Mouse (Mus musculus) brown adipose tissue, adult 24 weeks (tissue): ENCODE data around the gene Abhd2. TPM values are rescaled to one million over a fixed set of nuclear protein-coding genes. Genes with fewer than 3 reads are reported as not detected.

ENCODE experiments used
- H3K27ac ChIP-seq: fragments of 200-500 bp; replicated peaks from 2 replicates; pipeline ENCODE4 v1.5.1; 2012; ENCODE audit warnings: low read depth, mild to moderate bottlenecking, low read length
- H3K4me1 ChIP-seq: fragments of 200-500 bp; 2 replicates; pipeline ENCODE4 v1.6.1; 2012; ENCODE audit warnings: low read length, mixed read lengths; ENCODE audit not compliant: control insufficient read depth, insufficient read depth, insufficient read length
- H3K4me3 ChIP-seq: fragments of 200-500 bp; 2 replicates; pipeline ENCODE4 v1.5.1; 2012; ENCODE audit warnings: low read depth, mild to moderate bottlenecking, low read length, moderate library complexity; ENCODE audit not compliant: insufficient read depth
- polyA plus RNA-seq: library from polyadenylated mRNA; stranded (reverse); fragments of >200 nt; gene quantifications from 2 replicates; pipeline ENCODE4 v1.2.4, GENCODE M21; 2012; ENCODE audit not compliant: missing spikeins, insufficient read depth, insufficient read length

Abhd2 gene
- polyA plus RNA-seq, 1 experiment = 6.3 TPM

DNA sequence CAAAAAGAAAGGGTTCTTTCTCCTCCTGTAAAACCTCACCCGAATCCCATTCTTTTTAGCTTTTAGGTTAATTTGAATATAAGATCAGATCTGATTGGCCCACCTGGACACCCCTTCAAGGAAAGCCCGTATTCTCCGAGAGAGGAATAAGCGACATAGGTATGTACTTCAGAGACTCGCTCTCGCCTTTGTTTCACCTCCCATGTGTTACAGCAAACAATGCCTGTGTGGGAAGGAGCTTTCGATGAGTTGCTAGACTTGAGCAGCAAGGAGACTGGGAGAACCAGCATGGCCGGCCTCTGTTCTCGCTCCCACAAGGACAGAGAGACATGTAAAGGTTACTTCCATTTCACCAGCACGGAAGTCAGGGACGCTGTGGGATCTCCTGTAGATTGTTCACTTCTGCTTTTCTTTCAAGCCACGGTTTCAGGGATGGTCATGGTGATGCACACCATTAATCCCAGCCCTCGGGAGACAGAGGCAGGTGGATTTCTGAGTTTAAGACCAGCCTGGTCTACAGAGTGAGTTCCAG lies 21.5 kb downstream of the Abhd2 start:
- Histone ChIP-seq H3K4me3 (no peak overlapping the region), H3K4me1 (no peaks in the 10 kb centered on the region), H3K27ac (no peak overlapping the region)

DNA sequence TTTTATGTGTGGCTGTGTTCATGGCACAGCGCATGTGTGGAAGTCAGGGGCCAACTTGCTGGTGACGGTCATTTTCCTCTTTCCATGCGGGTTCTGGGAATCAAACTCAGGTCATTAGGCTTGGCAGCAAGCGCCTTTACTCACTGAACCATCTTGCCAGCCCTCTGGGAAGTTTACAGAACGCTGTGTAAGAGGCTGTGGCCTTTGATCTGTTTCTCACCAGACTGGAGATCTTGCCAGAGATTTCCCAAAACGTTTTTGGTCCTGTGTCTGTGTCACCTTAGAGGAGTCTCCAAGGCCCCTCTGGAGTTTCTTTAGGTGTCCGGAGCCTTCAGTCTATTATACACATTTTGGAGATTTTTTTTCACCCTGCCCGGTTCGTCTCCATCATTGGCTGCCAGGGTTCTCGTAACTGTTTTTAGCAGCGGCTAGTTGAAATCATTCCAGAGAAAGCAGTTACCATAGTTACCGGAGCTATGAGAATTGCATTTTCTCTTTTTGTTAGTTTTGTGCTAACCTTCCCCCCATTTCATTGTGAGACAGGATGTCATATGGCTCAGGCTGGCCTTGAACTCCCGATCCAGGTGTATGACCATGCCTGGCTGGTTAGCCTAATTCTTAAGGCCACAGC lies 22.3 kb downstream of the Abhd2 start:
- Histone ChIP-seq H3K4me1 (peaks cover 4% of the 10 kb centered on the region), H3K27ac (no peak overlapping the region), H3K4me3 (no peak overlapping the region)

DNA sequence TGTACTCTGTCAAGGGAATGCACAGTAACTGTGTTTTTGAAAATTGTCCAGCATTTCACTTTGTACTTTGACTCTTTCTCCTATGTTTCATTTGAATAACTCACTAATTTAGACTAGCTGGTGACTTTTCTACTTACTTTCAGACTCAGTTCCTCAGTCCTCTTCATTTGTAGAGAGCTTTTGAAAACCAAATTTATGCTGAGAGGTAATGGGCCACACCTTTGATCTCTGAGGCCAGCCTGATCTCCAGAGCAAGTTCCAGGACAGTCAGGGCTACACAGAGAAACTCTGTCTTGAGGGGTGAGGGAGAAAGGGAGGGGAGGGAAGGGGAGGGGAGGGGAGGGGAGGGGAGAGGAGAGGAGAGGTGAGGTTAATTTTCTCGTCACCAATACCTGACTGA lies 25.7 kb downstream of the Abhd2 start:
- H3K4me1 ChIP-seq = peaks cover 5% of the 10 kb centered on the region
- H3K27ac ChIP-seq = no peak overlapping the region
- H3K4me3 ChIP-seq = no peak overlapping the region

DNA sequence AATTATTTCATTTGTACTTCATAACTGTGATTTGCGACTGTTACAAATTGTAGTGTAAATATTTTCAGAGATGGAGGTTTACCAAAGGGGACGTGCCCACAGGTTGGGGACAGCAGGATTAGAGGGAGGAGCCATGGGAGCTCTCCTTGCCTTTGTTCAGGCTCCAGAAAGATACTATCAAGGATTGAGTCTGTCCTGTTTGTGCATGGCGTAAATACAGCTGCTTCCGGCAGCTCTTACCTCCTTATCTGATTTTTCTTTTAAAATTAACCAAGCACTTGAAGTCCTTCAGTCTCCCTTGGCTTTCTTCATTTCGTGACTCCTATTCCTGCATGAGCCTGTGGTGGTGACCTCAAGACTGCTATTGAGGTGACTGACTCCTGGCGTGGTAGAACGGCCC lies 26.5 kb downstream of the Abhd2 start:
- Histone ChIP-seq H3K27ac (no peak overlapping the region), H3K4me1 (peaks cover 5% of the 10 kb centered on the region), H3K4me3 (no peak overlapping the region)

DNA sequence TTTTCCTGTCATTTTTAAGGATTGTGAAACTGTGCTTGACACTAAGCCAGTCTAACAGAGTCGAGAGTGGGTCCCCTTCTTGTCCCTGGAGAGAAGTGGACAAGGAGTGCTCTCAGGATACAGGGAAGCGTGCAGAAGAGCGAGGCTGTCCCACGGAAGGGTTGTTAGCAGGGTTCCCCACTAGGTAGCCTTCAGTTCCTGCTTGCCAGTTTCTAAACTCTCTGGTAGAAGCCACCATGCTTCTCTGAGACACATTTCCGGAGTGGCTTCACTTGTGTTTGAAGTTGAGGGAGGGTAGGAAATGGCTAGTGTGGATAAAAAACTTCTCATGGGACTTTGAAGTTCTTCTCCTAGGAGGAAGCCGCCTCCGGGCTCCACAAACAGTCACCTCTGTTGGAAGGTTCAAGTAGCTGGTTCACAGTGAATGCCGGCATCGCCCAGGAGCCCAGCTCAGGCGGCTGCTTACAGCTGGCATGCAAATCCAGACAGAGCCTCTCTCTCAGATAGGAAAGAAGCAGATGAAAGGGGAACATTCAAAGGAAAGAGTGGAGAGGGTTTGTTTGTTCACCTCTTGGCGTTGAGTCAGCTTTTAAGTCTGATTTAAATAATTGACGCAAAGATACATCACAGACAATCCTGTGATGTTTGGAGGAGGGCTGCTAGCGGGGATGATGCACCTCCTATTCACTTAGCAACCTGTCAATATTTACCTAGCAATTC lies 27.6 kb downstream of the Abhd2 start:
- Histone ChIP-seq H3K27ac (no peak overlapping the region), H3K4me1 (peaks cover 5% of the 10 kb centered on the region), H3K4me3 (no peak overlapping the region)

DNA sequence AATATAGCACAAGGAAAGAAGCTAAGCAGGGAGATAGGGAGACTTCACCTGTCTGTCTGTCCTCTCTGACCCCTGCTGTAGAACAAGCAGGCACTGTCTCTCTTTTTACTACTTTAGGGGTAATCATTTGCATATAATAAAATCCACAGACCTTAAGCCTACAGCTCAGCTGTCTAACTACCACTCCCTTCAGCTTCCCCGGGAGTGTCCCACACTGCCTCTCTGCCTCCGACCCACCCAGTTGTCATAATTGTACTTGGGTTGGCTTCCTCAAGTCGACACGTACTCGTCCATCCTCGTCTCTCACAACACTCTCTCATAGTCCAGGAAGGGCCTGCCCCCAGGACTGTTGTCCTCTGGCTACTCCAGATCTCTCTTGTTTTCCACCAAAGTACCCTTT lies 29.1 kb downstream of the Abhd2 start:
- Histone ChIP-seq H3K27ac (no peak overlapping the region), H3K4me3 (no peak overlapping the region), H3K4me1 (peaks cover 5% of the 10 kb centered on the region)

DNA sequence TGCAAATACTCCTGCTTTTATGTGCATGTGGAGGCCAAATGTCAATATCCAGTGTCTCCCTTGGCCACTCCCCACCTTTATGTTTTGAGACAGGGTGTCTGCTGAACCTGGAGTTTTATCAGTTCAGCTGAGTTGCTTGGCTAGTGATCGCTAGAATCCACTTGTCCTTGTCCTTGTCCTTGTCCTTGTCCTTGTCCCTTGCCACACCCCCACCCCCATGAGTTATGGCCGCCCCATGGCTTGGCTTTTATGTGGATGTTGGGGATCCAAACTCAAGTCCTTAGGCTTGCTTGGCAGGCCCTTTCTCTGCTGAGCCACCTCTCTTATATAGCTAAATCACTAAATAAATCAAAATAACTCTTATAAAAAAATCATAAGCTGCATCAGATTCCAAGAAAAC lies 29.6 kb downstream of the Abhd2 start:
- H3K27ac ChIP-seq = no peak overlapping the region
- H3K4me3 ChIP-seq = no peak overlapping the region
- H3K4me1 ChIP-seq = peaks cover 5% of the 10 kb centered on the region

DNA sequence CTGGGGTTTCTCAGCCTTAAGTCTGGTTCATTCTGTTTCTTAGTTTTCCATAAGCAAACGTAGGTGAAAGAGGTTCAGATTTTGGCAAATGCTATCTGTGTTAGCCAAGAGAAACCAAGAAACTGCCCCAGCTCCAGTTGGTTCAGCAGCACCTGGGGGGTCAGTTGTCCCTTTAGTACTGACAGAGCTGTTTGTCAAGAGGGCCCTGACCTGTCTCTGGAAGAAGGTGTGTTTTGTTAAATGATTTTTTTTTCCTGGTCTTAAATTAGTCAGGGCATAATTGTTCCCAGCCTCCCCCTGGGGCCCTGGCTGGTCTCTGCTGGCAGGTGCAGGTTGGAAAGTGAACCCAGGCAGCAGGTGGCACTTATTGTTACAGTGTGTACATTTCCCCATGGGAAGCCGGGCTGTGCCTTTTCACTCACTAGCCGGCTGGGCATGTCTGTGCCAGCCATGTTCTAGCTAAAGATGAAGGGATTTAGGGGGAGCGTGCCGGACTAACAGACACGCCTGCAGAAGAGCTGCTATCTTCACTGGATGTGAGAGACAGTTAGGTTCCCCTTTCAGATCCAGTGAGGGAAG lies 30.3 kb downstream of the Abhd2 start:
- no peak overlapping the region for H3K27ac ChIP-seq
- peaks cover 5% of the 10 kb centered on the region for H3K4me1 ChIP-seq
- no peak overlapping the region for H3K4me3 ChIP-seq

DNA sequence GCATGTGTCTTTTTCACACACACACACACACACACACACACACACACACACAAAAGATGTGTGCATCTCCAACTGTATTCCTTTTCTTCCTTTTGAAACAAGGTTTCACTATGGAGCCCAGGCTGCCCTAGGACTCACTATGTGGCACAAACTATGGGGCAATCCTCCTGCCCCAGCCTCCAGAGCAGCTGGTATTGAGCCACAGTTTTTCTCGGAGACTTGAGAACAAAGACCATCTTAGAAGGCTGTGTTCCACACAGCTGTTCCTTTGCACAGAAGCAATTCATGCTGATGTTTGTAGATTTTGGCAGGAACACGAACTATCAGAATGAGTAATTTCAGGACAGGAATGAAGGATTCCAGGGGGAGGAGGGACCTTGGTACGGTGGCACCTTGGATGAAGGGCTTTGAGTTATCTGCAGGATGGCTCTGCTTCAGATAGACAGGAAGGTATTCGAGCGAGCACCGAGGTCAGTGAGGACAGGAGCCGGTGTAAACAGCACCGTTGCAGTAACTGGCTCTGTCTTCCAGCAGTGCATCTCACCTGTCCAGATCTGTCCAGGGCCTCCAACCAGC lies 35.5 kb downstream of the Abhd2 start:
- peaks cover 23% of the 10 kb centered on the region for H3K4me1 ChIP-seq
- H3K4me3 ChIP-seq = no peak overlapping the region
- H3K27ac ChIP-seq = no peak overlapping the region

DNA sequence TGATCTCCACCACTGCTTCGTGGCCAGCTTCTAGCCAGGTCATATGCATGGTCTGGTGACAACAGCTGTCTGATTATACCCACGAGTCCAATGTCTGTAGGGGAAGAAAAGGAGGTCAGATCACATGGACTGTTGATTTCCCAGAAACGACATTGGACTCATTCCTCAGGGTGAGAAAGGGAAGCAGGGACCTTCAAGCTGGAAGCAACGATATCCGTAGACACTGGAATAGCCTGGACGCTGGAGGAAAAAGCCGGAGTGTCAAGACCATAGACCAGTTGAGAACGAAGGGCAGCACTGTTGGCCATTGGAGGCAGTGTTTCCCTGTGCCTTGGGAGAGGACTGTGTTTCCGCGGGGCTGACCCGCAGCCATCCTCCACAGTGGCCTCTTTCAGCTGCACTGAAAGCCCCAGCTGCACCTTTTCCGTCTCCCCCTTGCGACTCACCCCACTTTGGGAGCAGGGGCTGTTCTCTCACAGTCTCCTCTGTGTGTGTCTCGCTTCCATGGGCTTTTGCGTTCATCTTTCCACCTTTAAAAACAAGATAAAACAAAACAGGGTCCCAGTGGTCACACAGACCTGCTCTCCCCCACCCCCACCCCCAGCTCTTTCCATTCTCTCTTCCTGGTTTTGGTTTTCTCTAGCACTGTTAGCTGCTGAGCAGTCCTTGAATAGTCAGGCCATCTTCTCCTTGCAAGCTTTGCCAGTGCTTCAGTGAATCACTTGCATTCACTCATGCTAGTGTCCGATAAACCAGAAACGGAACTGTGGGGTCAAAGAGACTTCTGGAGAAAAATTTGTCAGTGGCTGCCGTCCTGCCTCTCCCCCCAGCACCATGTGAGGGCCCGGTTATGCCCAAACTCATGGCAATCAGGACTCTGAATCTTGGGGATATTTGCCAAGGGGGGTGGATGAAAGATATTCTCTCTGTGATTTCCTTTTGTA lies 36.5 kb downstream of the Abhd2 start:
- peaks cover 27% of the 10 kb centered on the region for H3K4me1 ChIP-seq
- H3K4me3 ChIP-seq = no peak overlapping the region
- H3K27ac ChIP-seq = no peak overlapping the region

DNA sequence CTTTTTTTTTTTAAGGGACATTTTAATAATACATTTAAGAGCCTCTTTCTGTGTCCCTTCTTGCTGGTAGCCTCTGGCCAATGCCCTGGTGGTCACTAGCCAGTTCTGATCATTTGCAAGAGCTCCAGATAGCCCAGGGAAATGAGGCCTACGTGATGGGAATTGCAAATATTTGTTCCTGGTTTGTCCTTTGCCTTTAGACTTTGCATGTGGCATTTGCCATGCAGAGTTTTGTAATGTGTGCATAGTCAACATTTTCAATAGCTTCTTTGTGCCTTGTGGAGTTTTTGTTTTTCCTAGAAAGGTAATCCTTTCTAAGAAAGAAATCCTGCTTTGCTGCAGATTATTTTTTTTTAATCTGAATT lies 37.2 kb downstream of the Abhd2 start:
- Histone ChIP-seq H3K4me3 (no peak overlapping the region), H3K4me1 (peaks cover 29% of the 10 kb centered on the region), H3K27ac (no peak overlapping the region)

DNA sequence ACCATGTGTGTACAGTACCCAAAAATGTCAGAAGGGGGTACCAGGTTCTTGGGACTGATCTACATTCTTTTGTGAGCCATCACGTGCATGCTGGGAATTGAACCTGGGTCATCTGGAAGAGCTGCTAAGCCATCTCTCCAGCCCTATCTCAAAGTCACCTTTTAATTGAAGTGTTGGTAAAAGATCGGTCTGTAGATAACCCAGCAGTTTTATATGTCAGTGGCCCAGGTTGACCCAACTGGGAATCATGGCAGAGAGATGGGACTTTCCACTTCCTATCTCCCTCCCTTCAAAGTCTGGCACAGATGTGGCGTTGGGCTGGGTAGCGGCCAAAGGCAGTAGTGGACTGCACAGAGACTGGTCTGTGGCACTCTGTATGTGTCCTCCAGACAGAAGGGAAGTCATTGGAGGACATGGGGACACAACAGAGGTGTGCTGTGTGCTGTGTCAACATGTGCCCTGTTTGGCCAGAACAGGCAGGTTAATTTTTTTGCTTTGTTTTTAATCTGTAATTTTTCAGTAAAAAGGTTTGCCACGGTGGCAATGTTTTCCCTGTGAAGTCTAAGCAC lies 38.5 kb downstream of the Abhd2 start:
- Histone ChIP-seq H3K27ac (no peak overlapping the region), H3K4me3 (no peak overlapping the region), H3K4me1 (peaks cover 32% of the 10 kb centered on the region)

DNA sequence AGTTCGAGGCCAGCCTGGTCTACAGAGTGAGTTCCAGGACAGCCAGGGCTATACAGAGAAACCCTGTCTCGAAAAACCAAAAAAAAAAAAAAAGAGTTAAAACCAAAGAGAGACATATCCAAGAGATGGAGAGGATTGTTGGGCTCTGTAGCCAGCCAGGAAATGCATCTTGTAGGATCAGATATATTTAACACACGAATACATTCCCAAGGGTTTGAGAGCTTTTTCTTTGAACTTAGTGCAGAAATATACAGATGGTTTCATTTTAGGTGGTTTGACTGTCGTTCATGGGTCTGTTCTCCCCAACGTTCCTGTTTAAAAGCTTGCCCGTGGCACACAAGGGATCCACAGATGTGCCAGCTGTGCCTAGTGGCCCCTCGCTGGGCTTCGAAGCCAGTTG lies 39.2 kb downstream of the Abhd2 start:
- no peak overlapping the region for H3K4me3 ChIP-seq
- peaks cover 32% of the 10 kb centered on the region for H3K4me1 ChIP-seq
- H3K27ac ChIP-seq = no peak overlapping the region; the same call in 1 of the 2 replicates

DNA sequence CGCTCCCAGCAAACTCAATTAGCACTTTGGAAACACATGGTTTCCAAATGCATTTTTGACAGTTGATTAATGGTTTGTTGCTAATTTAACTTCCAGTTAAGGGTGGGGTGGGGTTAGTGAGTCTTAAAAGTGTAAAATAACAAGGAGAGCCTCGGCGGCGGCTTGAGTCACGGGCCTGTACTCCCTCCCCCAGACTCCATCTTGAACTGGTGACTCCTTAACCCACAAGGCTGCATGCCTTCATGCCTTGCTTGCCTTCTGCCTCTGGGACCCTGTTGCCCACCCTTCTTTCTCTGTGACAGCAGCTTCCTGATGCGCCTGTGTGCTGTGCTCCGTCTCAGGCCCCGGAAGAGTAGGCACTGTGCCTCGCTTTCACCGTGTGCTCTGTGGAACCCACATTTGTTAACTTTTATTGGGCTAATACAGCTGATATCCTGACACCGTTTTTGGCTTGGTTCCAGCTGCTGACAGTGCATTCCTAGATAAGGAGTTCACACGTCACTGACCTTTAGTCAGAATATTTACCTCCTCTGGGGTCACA lies 40.6 kb downstream of the Abhd2 start:
- H3K27ac ChIP-seq = no peak overlapping the region
- peaks cover 29% of the 10 kb centered on the region for H3K4me1 ChIP-seq
- no peak overlapping the region for H3K4me3 ChIP-seq
